Mouse (Mus musculus): ENCODE data around the gene Kirrel2. TPM values are rescaled to one million over a fixed set of nuclear protein-coding genes. Genes with fewer than 3 reads are reported as not detected.

Kirrel2 gene
- polyA plus RNA-seq, 1 experiment, result 0.18 TPM

- Histone ChIP-seq H3K27me3 (ENCODE audit: control insufficient read depth, insufficient read depth, low read length) (peaks cover 46% of the 10 kb centered on the region), H3K27ac (ENCODE audit: insufficient read depth, low read depth, low read length) (no peak overlapping the region), H3K4me3 (ENCODE audit: low read depth, low read length) (no peak overlapping the region), H3K36me3 (ENCODE audit: control insufficient read depth, insufficient read depth, low read length) (no peaks in the 10 kb centered on the region), H3K4me1 (ENCODE audit: control insufficient read depth, insufficient read depth, insufficient read length, low read length) (no peaks in the 10 kb centered on the region)
- TF ChIP-seq CTCF (IDR thresholded peaks at IDR 0.05; ENCODE audit: extremely low read depth, insufficient read length, insufficient replicate concordance, low read depth, low read length) (no peak), POLR2A (IDR thresholded peaks at IDR 0.05; ENCODE audit: low read depth, low read length) (no peak)
- 47% methylated on average over 7 of the region's 7 CpGs for WGBS
Measured at GRCm38 (mm10) chr7:30463568-30463967, 6.1 kb upstream of the Kirrel2 start.

- Histone ChIP-seq H3K4me1 (ENCODE audit: control insufficient read depth, insufficient read depth, insufficient read length, low read length) (no peaks in the 10 kb centered on the region), H3K36me3 (ENCODE audit: control insufficient read depth, insufficient read depth, low read length) (no peaks in the 10 kb centered on the region), H3K27ac (ENCODE audit: insufficient read depth, low read depth, low read length) (no peak overlapping the region), H3K4me3 (ENCODE audit: low read depth, low read length) (no peak overlapping the region), H3K27me3 (ENCODE audit: control insufficient read depth, insufficient read depth, low read length) (peaks cover 44% of the 10 kb centered on the region)
- WGBS, result 40% methylated on average over 6 of the region's 6 CpGs
- no peak for TF ChIP-seq POLR2A (IDR thresholded peaks at IDR 0.05; ENCODE audit: low read depth, low read length)
- no peak for TF ChIP-seq CTCF (IDR thresholded peaks at IDR 0.05; ENCODE audit: extremely low read depth, insufficient read length, insufficient replicate concordance, low read depth, low read length)
Measured at GRCm38 (mm10) chr7:30459484-30459883, 2.0 kb upstream of the Kirrel2 start.

DNA sequence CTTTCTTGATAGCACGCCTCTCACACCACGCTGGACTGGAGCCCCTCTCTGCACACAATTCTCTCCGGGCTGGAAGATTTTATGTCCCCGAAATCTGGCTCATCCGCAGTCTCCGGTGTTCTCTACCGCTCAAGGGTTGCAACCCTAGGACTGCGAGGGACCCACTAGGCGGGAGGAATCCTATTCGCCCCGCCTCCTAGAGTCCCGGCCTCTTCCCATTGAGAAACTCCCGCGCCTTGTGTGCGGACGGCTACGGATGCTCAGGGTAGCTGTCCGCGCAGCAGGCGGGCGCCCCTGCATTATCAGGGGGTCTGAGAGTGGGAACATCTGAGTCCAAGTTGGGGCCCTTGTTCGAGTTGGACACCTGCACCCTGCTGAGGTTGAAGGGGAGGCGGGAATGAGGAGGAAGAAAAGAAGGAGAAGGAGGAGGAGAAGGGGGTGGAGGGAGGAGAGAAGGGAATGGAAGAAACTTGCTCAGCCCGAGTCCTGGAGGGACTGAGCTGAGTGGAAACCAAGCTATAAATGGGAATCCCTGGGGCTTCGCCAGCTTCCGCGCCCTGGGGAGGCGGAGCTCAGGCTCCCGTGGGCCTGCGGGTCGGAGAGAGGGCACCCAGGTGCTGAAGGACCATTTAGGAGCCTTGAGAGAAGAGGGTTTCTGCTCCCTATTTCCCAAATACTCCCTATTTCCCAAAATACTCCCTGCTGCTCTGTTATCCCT is 420 bp downstream of the Kirrel2 start:
- 4% methylated on average over 31 of the region's 31 CpGs for WGBS
- Histone ChIP-seq H3K4me1 (ENCODE audit: control insufficient read depth, insufficient read depth, insufficient read length, low read length) (peaks cover 13% of the 10 kb centered on the region), H3K36me3 (ENCODE audit: control insufficient read depth, insufficient read depth, low read length) (no peaks in the 10 kb centered on the region), H3K27me3 (ENCODE audit: control insufficient read depth, insufficient read depth, low read length) (peaks cover 47% of the 10 kb centered on the region), H3K27ac (ENCODE audit: insufficient read depth, low read depth, low read length) (no peak overlapping the region), H3K4me3 (ENCODE audit: low read depth, low read length) (no peak overlapping the region)
- TF ChIP-seq CTCF (IDR thresholded peaks at IDR 0.05; ENCODE audit: extremely low read depth, insufficient read length, insufficient replicate concordance, low read depth, low read length) (no peak), POLR2A (IDR thresholded peaks at IDR 0.05; ENCODE audit: low read depth, low read length) (no peak)

GRCm38 (mm10) chr7:30456487-30456886 is 1.0 kb downstream of the Kirrel2 start:
- WGBS, result 2% methylated on average over 9 of the region's 9 CpGs
- Histone ChIP-seq H3K36me3 (ENCODE audit: control insufficient read depth, insufficient read depth, low read length) (no peaks in the 10 kb centered on the region), H3K4me3 (ENCODE audit: low read depth, low read length) (no peak overlapping the region), H3K27ac (ENCODE audit: insufficient read depth, low read depth, low read length) (no peak overlapping the region), H3K4me1 (ENCODE audit: control insufficient read depth, insufficient read depth, insufficient read length, low read length) (peaks cover 13% of the 10 kb centered on the region), H3K27me3 (ENCODE audit: control insufficient read depth, insufficient read depth, low read length) (peaks cover 47% of the 10 kb centered on the region)
- no peak for TF ChIP-seq POLR2A (IDR thresholded peaks at IDR 0.05; ENCODE audit: low read depth, low read length)
- no peak for TF ChIP-seq CTCF (IDR thresholded peaks at IDR 0.05; ENCODE audit: extremely low read depth, insufficient read length, insufficient replicate concordance, low read depth, low read length)

DNA sequence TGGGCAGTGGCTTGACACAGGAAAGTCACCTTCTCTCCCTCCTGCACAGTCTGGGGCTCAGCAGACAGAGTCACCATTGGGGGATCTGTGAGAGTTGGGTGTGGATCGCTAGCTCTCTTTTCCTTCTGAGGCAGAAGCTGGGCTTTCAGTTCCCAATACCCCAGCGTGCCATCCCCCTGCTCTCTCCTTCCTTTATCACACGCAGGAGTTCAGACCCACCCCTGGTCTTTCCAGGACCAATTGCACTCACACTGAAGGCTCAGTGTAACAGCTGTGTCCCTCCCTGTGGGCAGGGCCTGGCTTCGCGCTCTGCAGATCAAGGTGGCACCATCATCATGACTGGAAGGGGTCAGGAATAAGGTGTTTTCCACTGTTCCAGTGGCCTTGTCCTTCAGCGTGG is 3.2 kb downstream of the Kirrel2 start:
- no peaks in the 10 kb centered on the region for H3K36me3 ChIP-seq (ENCODE audit: control insufficient read depth, insufficient read depth, low read length)
- H3K27ac ChIP-seq (ENCODE audit: insufficient read depth, low read depth, low read length), result no peak overlapping the region
- WGBS, result 11% methylated on average over 6 of the region's 6 CpGs
- TF ChIP-seq CTCF (IDR thresholded peaks at IDR 0.05; ENCODE audit: extremely low read depth, insufficient read length, insufficient replicate concordance, low read depth, low read length), result no peak
- TF ChIP-seq POLR2A (IDR thresholded peaks at IDR 0.05; ENCODE audit: low read depth, low read length), result no peak
- peaks cover 13% of the 10 kb centered on the region for H3K4me1 ChIP-seq (ENCODE audit: control insufficient read depth, insufficient read depth, insufficient read length, low read length)
- H3K27me3 ChIP-seq (ENCODE audit: control insufficient read depth, insufficient read depth, low read length), result peaks cover 38% of the 10 kb centered on the region
- peak overlapping the region; percentile 48 for H3K4me3 ChIP-seq (ENCODE audit: low read depth, low read length)

GRCm38 (mm10) chr7:30453766-30454165 is 3.7 kb downstream of the Kirrel2 start:
- H3K36me3 ChIP-seq (ENCODE audit: control insufficient read depth, insufficient read depth, low read length), result no peaks in the 10 kb centered on the region
- 2% methylated on average over 25 of the region's 25 CpGs for WGBS
- H3K27me3 ChIP-seq (ENCODE audit: control insufficient read depth, insufficient read depth, low read length), result peaks cover 36% of the 10 kb centered on the region
- peaks cover 13% of the 10 kb centered on the region for H3K4me1 ChIP-seq (ENCODE audit: control insufficient read depth, insufficient read depth, insufficient read length, low read length)
- TF ChIP-seq POLR2A (IDR thresholded peaks at IDR 0.05; ENCODE audit: low read depth, low read length) (no peak), CTCF (IDR thresholded peaks at IDR 0.05; ENCODE audit: extremely low read depth, insufficient read length, insufficient replicate concordance, low read depth, low read length) (no peak)
- peak overlapping the region; percentile 48 for H3K4me3 ChIP-seq (ENCODE audit: low read depth, low read length)
- H3K27ac ChIP-seq (ENCODE audit: insufficient read depth, low read depth, low read length), result no peak overlapping the region

GRCm38 (mm10) chr7:30453327-30453726 is 4.2 kb downstream of the Kirrel2 start:
- peak overlapping the region; percentile 4; the same call in 1 of the 2 replicates for H3K4me3 ChIP-seq (ENCODE audit: low read depth, low read length)
- peaks cover 13% of the 10 kb centered on the region for H3K4me1 ChIP-seq (ENCODE audit: control insufficient read depth, insufficient read depth, insufficient read length, low read length)
- no peak overlapping the region for H3K27ac ChIP-seq (ENCODE audit: insufficient read depth, low read depth, low read length)
- peaks cover 36% of the 10 kb centered on the region for H3K27me3 ChIP-seq (ENCODE audit: control insufficient read depth, insufficient read depth, low read length)
- WGBS, result 22% methylated on average over 25 of the region's 25 CpGs
- TF ChIP-seq POLR2A (IDR thresholded peaks at IDR 0.05; ENCODE audit: low read depth, low read length) (no peak), CTCF (IDR thresholded peaks at IDR 0.05; ENCODE audit: extremely low read depth, insufficient read length, insufficient replicate concordance, low read depth, low read length) (no peak)
- no peaks in the 10 kb centered on the region for H3K36me3 ChIP-seq (ENCODE audit: control insufficient read depth, insufficient read depth, low read length)
